In genomic region chr5:5504456-5504855, GRCm38 (mm10) we compare ENCODE assay signal across 33 mouse cellular contexts. TPM values are rescaled to one million over a fixed set of nuclear protein-coding genes. Genes with fewer than 3 reads are reported as not detected.
DNase-seq lines count a peak whose midpoint lies in the region; ATAC-seq and TF ChIP-seq lines count a peak whose summit lies in the region.
"Had no signal": no experiment of that assay in that cellular context is flagged by ENCODE, and none has a peak within 500 bp of the region (broad histone marks: within the 10 kb centered on the region; RNA-seq: fewer than 3 reads in every experiment).

No protein-coding gene starts in this region.

- peak; percentile 33 for DNase-seq in hindbrain, postnatal 0 days (ENCODE audit: low spot score)
- DNase-seq in hindbrain, embryonic 11.5 days (ENCODE audit: low spot score): no peak
- DNase-seq in neural tube, embryonic 10.5 days (ENCODE audit: extremely low spot score, low spot score): no peak
- DNase-seq in R1 (ENCODE audit: low read depth, low spot score): peak; percentile 94
- no peak for DNase-seq in layer of hippocampus, adult 11-12 months (ENCODE audit: low spot score)
- DNase-seq in cerebellum, adult 9-10 months: no peak
- DNase-seq: adrenal gland, postnatal 14 days; cerebellum, adult 11 months; cerebellum, adult 9-11 months; embryo, embryonic 11 days; gastrocnemius, postnatal 25 days; heart, adult 11 months; kidney, adult 9 months; kidney, postnatal 14 days; left cerebral cortex, postnatal 4 days; liver; lung, postnatal 36 days; thymus, adult 2 months; thymus, postnatal 36 days had no signal

- no peaks in the 10 kb centered on the region for H3K36me3 ChIP-seq in hindbrain, postnatal 0 days (ENCODE audit: insufficient read depth, low read length)
- no peaks in the 10 kb centered on the region for H3K36me3 ChIP-seq in hindbrain, embryonic 11.5 days (ENCODE audit: control insufficient read depth, insufficient read depth, low read length)
- no peaks in the 10 kb centered on the region for H3K36me3 ChIP-seq in neural tube, embryonic 14.5 days (ENCODE audit: control insufficient read depth, insufficient read depth, low read length)

- no peak overlapping the region for H3K4me3 ChIP-seq in hindbrain, postnatal 0 days (ENCODE audit: low read length)
- H3K4me3 ChIP-seq in hindbrain, embryonic 11.5 days (ENCODE audit: low read depth, low read length): no peak overlapping the region
- H3K4me3 ChIP-seq in neural tube, embryonic 14.5 days (ENCODE audit: low read depth, low read length): no peak overlapping the region
- H3K4me3 ChIP-seq: embryonic facial prominence, embryonic 12.5 days; heart, embryonic 10.5 days; heart, embryonic 15.5 days; midbrain, embryonic 12.5 days had no signal

- H3K9ac ChIP-seq in hindbrain, postnatal 0 days (replicated peaks; ENCODE audit: low read length): no peak overlapping the region
- no peak overlapping the region for H3K9ac ChIP-seq in hindbrain, embryonic 11.5 days (ENCODE audit: low read depth, low read length)
- H3K9ac ChIP-seq in neural tube, embryonic 14.5 days (replicated peaks; ENCODE audit: low read depth, low read length): no peak overlapping the region
- H3K9ac ChIP-seq: embryonic facial prominence, embryonic 12.5 days; heart, embryonic 15.5 days; midbrain, embryonic 12.5 days had no signal

- TF ChIP-seq CTCF in hindbrain, postnatal 0 days (IDR thresholded peaks at IDR 0.05; ENCODE audit: low read depth): no peak

- H3K4me1 ChIP-seq in hindbrain, postnatal 0 days (ENCODE audit: insufficient read depth, low read length): no peaks in the 10 kb centered on the region
- H3K4me1 ChIP-seq in hindbrain, embryonic 11.5 days (replicated peaks; ENCODE audit: control insufficient read depth, insufficient read depth, low read length): peaks cover 4% of the 10 kb centered on the region; the same call in 1 of the 2 replicates
- peaks cover 8% of the 10 kb centered on the region; the same call in 1 of the 2 replicates for H3K4me1 ChIP-seq in neural tube, embryonic 14.5 days (ENCODE audit: control insufficient read depth, insufficient read depth, low read length)
- H3K4me1 ChIP-seq: embryonic facial prominence, embryonic 12.5 days; heart, embryonic 10.5 days; heart, embryonic 15.5 days had no signal

- H3K27me3 ChIP-seq in hindbrain, postnatal 0 days (ENCODE audit: insufficient read depth, low read length): no peaks in the 10 kb centered on the region
- no peaks in the 10 kb centered on the region for H3K27me3 ChIP-seq in hindbrain, embryonic 11.5 days (ENCODE audit: control insufficient read depth, insufficient read depth, low read length)
- no peaks in the 10 kb centered on the region for H3K27me3 ChIP-seq in neural tube, embryonic 14.5 days (ENCODE audit: control insufficient read depth, insufficient read depth, low read length)
- H3K27me3 ChIP-seq: embryonic facial prominence, embryonic 12.5 days; heart, embryonic 15.5 days; midbrain, embryonic 12.5 days had no signal

- H3K9me3 ChIP-seq in hindbrain, postnatal 0 days (ENCODE audit: low read length): no peaks in the 10 kb centered on the region
- no peaks in the 10 kb centered on the region for H3K9me3 ChIP-seq in hindbrain, embryonic 11.5 days (ENCODE audit: control insufficient read depth, low read length)
- H3K9me3 ChIP-seq in neural tube, embryonic 14.5 days (ENCODE audit: control insufficient read depth, low read length): no peaks in the 10 kb centered on the region
- H3K9me3 ChIP-seq: embryonic facial prominence, embryonic 12.5 days; G1E; heart, embryonic 10.5 days; heart, embryonic 15.5 days; midbrain, embryonic 12.5 days had no signal

- WGBS in hindbrain, postnatal 0 days: 78% methylated on average over 13 of the region's 13 CpGs
- 88% methylated on average over 13 of the region's 13 CpGs for WGBS in hindbrain, embryonic 11.5 days
- 83% methylated on average over 13 of the region's 13 CpGs for WGBS in neural tube, embryonic 14.5 days

- H3K4me2 ChIP-seq in hindbrain, postnatal 0 days (ENCODE audit: low read depth, low read length): no peak overlapping the region
- no peak overlapping the region for H3K4me2 ChIP-seq in hindbrain, embryonic 11.5 days (replicated peaks; ENCODE audit: low read depth, low read length)
- no peak overlapping the region for H3K4me2 ChIP-seq in neural tube, embryonic 14.5 days (ENCODE audit: low read depth, low read length)
- H3K4me2 ChIP-seq: embryonic facial prominence, embryonic 12.5 days; heart, embryonic 15.5 days; midbrain, embryonic 12.5 days had no signal

- ATAC-seq in hindbrain, postnatal 0 days: peak; percentile 38; the same call in 1 of the 2 replicates
- no peak for ATAC-seq in hindbrain, embryonic 11.5 days (ENCODE audit: low FRiP score)
- ATAC-seq in neural tube, embryonic 14.5 days (ENCODE audit: low read depth): 0 out of 2 replicates have a peak, but pooled peaks have one; percentile 23
- ATAC-seq: forebrain, embryonic 14.5 days; intestine, embryonic 16.5 days had no signal

- no peak overlapping the region for H3K27ac ChIP-seq in hindbrain, postnatal 0 days
- H3K27ac ChIP-seq in hindbrain, embryonic 11.5 days (ENCODE audit: low read depth, low read length): no peak overlapping the region
- H3K27ac ChIP-seq in neural tube, embryonic 14.5 days (ENCODE audit: low read depth, low read length): no peak overlapping the region
- H3K27ac ChIP-seq: embryonic facial prominence, embryonic 12.5 days; heart, embryonic 10.5 days; heart, embryonic 15.5 days; midbrain, embryonic 12.5 days had no signal

RNA-seq across cellular contexts. Expression of gene Cldn12, which starts 10.3 kb away (rescaled TPM):
- 17.6 and 17.7 TPM in 2 replicates for total RNA-seq in hindbrain, postnatal 0 days (2014; rRNA removed)
- 11.9 and 12.0 TPM in 2 replicates for polyA plus RNA-seq in hindbrain, postnatal 0 days (2015; fragmentation: Nextera tagmentation; extraction: Ambion mirVana)
- polyA plus RNA-seq in hindbrain, embryonic 11.5 days (2014; fragmentation: Nextera tagmentation; extraction: Ambion mirVana): 25.7 and 30.9 TPM in 2 replicates
- polyA plus RNA-seq in neural tube, embryonic 14.5 days (2014; fragmentation: Nextera tagmentation; extraction: Ambion mirVana): 17.0 and 19.3 TPM in 2 replicates

RNA-seq across cellular contexts. Expression of gene 1700015F17Rik, which starts 25.5 kb away (rescaled TPM):
- total RNA-seq in hindbrain, postnatal 0 days (2014; rRNA removed): not detected in 2 replicates
- 0.30 TPM in 1 of 2 replicates, not detected in the other for polyA plus RNA-seq in hindbrain, postnatal 0 days (2015; fragmentation: Nextera tagmentation; extraction: Ambion mirVana)
- not detected in 2 replicates for polyA plus RNA-seq in hindbrain, embryonic 11.5 days (2014; fragmentation: Nextera tagmentation; extraction: Ambion mirVana)
- 0.33 TPM in 1 of 2 replicates, not detected in the other for polyA plus RNA-seq in neural tube, embryonic 14.5 days (2014; fragmentation: Nextera tagmentation; extraction: Ambion mirVana)
- total RNA-seq: adrenal gland, postnatal 14 days; G1E; gastrocnemius, adult 18-20 months; gastrocnemius, postnatal 25 days; heart, postnatal 25 days; layer of hippocampus, postnatal 25 days; left cerebral cortex, postnatal 4 days; megakaryocyte, adult 5-6 weeks had no signal
- polyA plus RNA-seq: embryonic facial prominence, embryonic 12.5 days; forebrain, embryonic 14.5 days; G1E; heart, embryonic 10.5 days; heart, embryonic 15.5 days; intestine, embryonic 16.5 days; liver, embryonic 16.5 days; lung, embryonic 16.5 days; midbrain, embryonic 12.5 days; thymus, adult 2 months had no signal

RNA-seq across cellular contexts. Expression of gene Gtpbp10, which starts 54.9 kb away (rescaled TPM):
- 12.3 and 18.4 TPM in 2 replicates for total RNA-seq in hindbrain, postnatal 0 days (2014; rRNA removed)
- polyA plus RNA-seq in hindbrain, postnatal 0 days (2015; fragmentation: Nextera tagmentation; extraction: Ambion mirVana): 13.8 and 14.6 TPM in 2 replicates
- polyA plus RNA-seq in hindbrain, embryonic 11.5 days (2014; fragmentation: Nextera tagmentation; extraction: Ambion mirVana): 34.5 and 37.2 TPM in 2 replicates
- polyA plus RNA-seq in neural tube, embryonic 14.5 days (2014; fragmentation: Nextera tagmentation; extraction: Ambion mirVana): 21.7 and 23.4 TPM in 2 replicates

Comparison
In these comparisons a context has a peak if more than half of its experiments do, and no peak if none do; other contexts are left out.
1. DNase-seq: peak in hindbrain, postnatal 0 days (single experiment) and R1 (single experiment); none in hindbrain, embryonic 11.5 days (single experiment), neural tube, embryonic 10.5 days (single experiment), layer of hippocampus, adult 11-12 months (single experiment) and cerebellum, adult 9-10 months (single experiment).